Mouse (Mus musculus) limb, embryonic 12.5 days (tissue): ENCODE data around the gene C2cd4c. TPM values are rescaled to one million over a fixed set of nuclear protein-coding genes. Genes with fewer than 3 reads are reported as not detected.

Source experiments
- ATAC-seq: fragments of 200-750 bp; cut with Nextera tagmentation; 2 replicates; pipeline ENCODE4 v1.8.0; 2017; ENCODE audit warnings: low read depth, moderate TSS enrichment; ENCODE audit not compliant: insufficient number of reproducible peaks, insufficient read depth, low FRiP score, low TSS enrichment
- H3K27ac ChIP-seq: fragments of 300-500 bp; sonication (generic); 2 replicates; pipeline ENCODE4 v1.5.1; 2016; ENCODE audit warnings: mild to moderate bottlenecking, moderate library complexity
- H3K27me3 ChIP-seq: fragments of 300-500 bp; sonication (generic); 2 replicates; pipeline ENCODE4 v1.6.1; 2016; ENCODE audit warnings: mild to moderate bottlenecking, moderate library complexity
- H3K36me3 ChIP-seq: fragments of 300-500 bp; sonication (generic); 2 replicates; pipeline ENCODE4 v1.6.1; 2016; ENCODE audit warnings: mild to moderate bottlenecking, moderate library complexity
- H3K4me1 ChIP-seq: fragments of 300-500 bp; sonication (generic); replicated peaks from 2 replicates; pipeline ENCODE4 v1.6.1; 2016
- H3K4me2 ChIP-seq: fragments of 300-500 bp; sonication (generic); 2 replicates; pipeline ENCODE4 v1.6.1; 2016; ENCODE audit warnings: mild to moderate bottlenecking, moderate library complexity
- H3K4me3 ChIP-seq: fragments of 300-500 bp; sonication (generic); replicated peaks from 2 replicates; pipeline ENCODE4 v1.5.1; 2016; ENCODE audit warnings: mild to moderate bottlenecking
- H3K9ac ChIP-seq: fragments of 300-500 bp; sonication (generic); replicated peaks from 2 replicates; pipeline ENCODE4 v1.6.1; 2016; ENCODE audit warnings: mild to moderate bottlenecking, moderate library complexity
- H3K9me3 ChIP-seq: fragments of 300-500 bp; sonication (generic); 2 replicates; pipeline ENCODE4 v1.6.1; 2016; ENCODE audit warnings: mild to moderate bottlenecking, moderate library complexity
- WGBS: fragments of 180-500 bp; shearing (Covaris S2); methylation state at CpG from one replicate; pipeline ENCODE4 v1.1.7; 2016; 5-methylcytosine and 5-hydroxymethylcytosine counted together
- polyA plus RNA-seq: library from polyadenylated mRNA; unstranded; fragments of >200 nt; fragmentation: Nextera tagmentation; extraction: Ambion mirVana; gene quantifications from 2 replicates; pipeline ENCODE4 v1.2.1, GENCODE M21; 2016

Gene C2cd4c
- not detected in 2 replicates for polyA plus RNA-seq

GRCm38 (mm10) chr10:79613578-79614304 lies at the start of gene C2cd4c:
Gene C2cd4c (minus strand): TSS chr10:79614025.
- WGBS = 1% methylated on average over 60 of the region's 60 CpGs
- peak; percentile 67 for ATAC-seq
- H3K4me2 ChIP-seq = peak within 1 kb of the TSS; percentile 95
- peak within 1 kb of the TSS; percentile 59 for H3K9ac ChIP-seq
- H3K36me3 ChIP-seq = no peaks in the 10 kb centered on the region
- H3K4me3 ChIP-seq = peak within 1 kb of the TSS; percentile 62
- H3K9me3 ChIP-seq = no peaks in the 10 kb centered on the region
- peaks cover 22% of the 10 kb centered on the region for H3K4me1 ChIP-seq
- no peak within 1 kb of the TSS for H3K27ac ChIP-seq
- peaks cover 70% of the 10 kb centered on the region for H3K27me3 ChIP-seq

- Histone ChIP-seq H3K9ac (no peak overlapping the region), H3K9me3 (no peaks in the 10 kb centered on the region), H3K4me1 (peaks cover 4% of the 10 kb centered on the region; the same call in 1 of the 2 replicates), H3K36me3 (no peaks in the 10 kb centered on the region), H3K27ac (no peak overlapping the region), H3K4me3 (no peak overlapping the region), H3K4me2 (no peak overlapping the region), H3K27me3 (no peaks in the 10 kb centered on the region)
- ATAC-seq = no peak
- WGBS = 52% methylated on average over 2 of the region's 3 CpGs
These were observed 48.0 kb upstream of the C2cd4c start for GRCm38 (mm10) chr10:79661861-79662260.

GRCm38 (mm10) chr10:79660298-79660697 lies 46.5 kb upstream of the C2cd4c start:
- Histone ChIP-seq H3K4me3 (no peak overlapping the region), H3K27me3 (no peaks in the 10 kb centered on the region), H3K4me2 (no peak overlapping the region), H3K9ac (no peak overlapping the region), H3K9me3 (no peaks in the 10 kb centered on the region), H3K27ac (no peak overlapping the region), H3K4me1 (peaks cover 5% of the 10 kb centered on the region), H3K36me3 (no peaks in the 10 kb centered on the region)
- 79% methylated on average over 2 of the region's 2 CpGs for WGBS
- no peak for ATAC-seq

- ATAC-seq = no peak
- Histone ChIP-seq H3K4me1 (peaks cover 11% of the 10 kb centered on the region), H3K9me3 (no peaks in the 10 kb centered on the region), H3K27ac (no peak overlapping the region), H3K4me2 (no peak overlapping the region), H3K9ac (no peak overlapping the region), H3K27me3 (0 out of 2 replicates have a peak, but pooled peaks cover 5% of the 10 kb centered on the region), H3K4me3 (no peak overlapping the region), H3K36me3 (no peaks in the 10 kb centered on the region)
- 22% methylated on average over 4 of the region's 4 CpGs for WGBS
These were observed 45.0 kb upstream of the C2cd4c start for GRCm38 (mm10) chr10:79658829-79659228.

- H3K9ac ChIP-seq = no peak overlapping the region
- no peaks in the 10 kb centered on the region for H3K36me3 ChIP-seq
- no peak overlapping the region for H3K4me2 ChIP-seq
- H3K27me3 ChIP-seq = peaks cover 17% of the 10 kb centered on the region; the same call in 1 of the 2 replicates
- ATAC-seq = peak; percentile 67; the same call in 1 of the 2 replicates
- no peak overlapping the region for H3K4me3 ChIP-seq
- H3K27ac ChIP-seq = no peak overlapping the region
- H3K9me3 ChIP-seq = no peaks in the 10 kb centered on the region
- H3K4me1 ChIP-seq = peaks cover 8% of the 10 kb centered on the region
- WGBS = 24% methylated on average over 1 of the region's 1 CpGs
These were observed 41.1 kb upstream of the C2cd4c start for GRCm38 (mm10) chr10:79654946-79655395.

- H3K9ac ChIP-seq = no peak overlapping the region
- no peak overlapping the region for H3K27ac ChIP-seq
- ATAC-seq = no peak
- H3K9me3 ChIP-seq = no peaks in the 10 kb centered on the region
- no peaks in the 10 kb centered on the region for H3K36me3 ChIP-seq
- H3K4me1 ChIP-seq = peaks cover 8% of the 10 kb centered on the region
- WGBS = 83% methylated on average over 7 of the region's 7 CpGs
- H3K27me3 ChIP-seq = peaks cover 17% of the 10 kb centered on the region; the same call in 1 of the 2 replicates
- no peak overlapping the region for H3K4me2 ChIP-seq
- H3K4me3 ChIP-seq = no peak overlapping the region
These were observed 39.0 kb upstream of the C2cd4c start for GRCm38 (mm10) chr10:79652789-79653188.

- Histone ChIP-seq H3K4me2 (no peak overlapping the region), H3K27ac (no peak overlapping the region), H3K27me3 (peaks cover 16% of the 10 kb centered on the region; the same call in 1 of the 2 replicates), H3K36me3 (no peaks in the 10 kb centered on the region), H3K9me3 (no peaks in the 10 kb centered on the region), H3K4me1 (no peaks in the 10 kb centered on the region; the same call in 1 of the 2 replicates), H3K9ac (no peak overlapping the region), H3K4me3 (no peak overlapping the region)
- WGBS = 30% methylated on average over 7 of the region's 7 CpGs
- 0 out of 2 replicates have a peak, but pooled peaks have one; percentile 49 for ATAC-seq
These were observed 35.4 kb upstream of the C2cd4c start for GRCm38 (mm10) chr10:79649070-79649751.

GRCm38 (mm10) chr10:79645711-79646110 lies 31.9 kb upstream of the C2cd4c start, which contains the start of gene Odf3l2:
Gene Odf3l2 (minus strand): TSS chr10:79645738.
- no peaks in the 10 kb centered on the region for H3K36me3 ChIP-seq
- ATAC-seq = no peak
- WGBS = 66% methylated on average over 8 of the region's 8 CpGs
- H3K9me3 ChIP-seq = no peaks in the 10 kb centered on the region
- H3K4me3 ChIP-seq = no peak within 1 kb of the TSS
- H3K27me3 ChIP-seq = peaks cover 2% of the 10 kb centered on the region; the same call in 1 of the 2 replicates
- no peak within 1 kb of the TSS for H3K27ac ChIP-seq
- H3K9ac ChIP-seq = no peak within 1 kb of the TSS
- H3K4me1 ChIP-seq = no peaks in the 10 kb centered on the region; the same call in 1 of the 2 replicates
- no peak within 1 kb of the TSS for H3K4me2 ChIP-seq

- Histone ChIP-seq H3K27ac (no peak overlapping the region), H3K4me2 (peak overlapping the region; percentile 90), H3K9ac (no peak overlapping the region; the same call in 1 of the 2 replicates), H3K4me1 (peaks cover 28% of the 10 kb centered on the region), H3K27me3 (peaks cover 45% of the 10 kb centered on the region), H3K9me3 (0 out of 2 replicates have a peak, but pooled peaks cover 2% of the 10 kb centered on the region), H3K4me3 (peak overlapping the region; percentile 83), H3K36me3 (no peaks in the 10 kb centered on the region)
- WGBS = 5% methylated on average over 23 of the region's 23 CpGs
- ATAC-seq = no peak
These were observed 24.8 kb upstream of the C2cd4c start for GRCm38 (mm10) chr10:79638486-79639204.

- Histone ChIP-seq H3K27me3 (peaks cover 45% of the 10 kb centered on the region), H3K4me3 (peak within 1 kb of the TSS; percentile 83), H3K4me2 (peak within 1 kb of the TSS; percentile 90), H3K27ac (peak within 1 kb of the TSS; percentile 66; the same call in 1 of the 2 replicates), H3K9ac (peak within 1 kb of the TSS; percentile 83), H3K4me1 (peaks cover 28% of the 10 kb centered on the region), H3K9me3 (0 out of 2 replicates have a peak, but pooled peaks cover 2% of the 10 kb centered on the region), H3K36me3 (no peaks in the 10 kb centered on the region)
- peak; percentile 67 for ATAC-seq
- under 1% methylated on average over 113 of the region's 116 CpGs for WGBS
These were observed 23.6 kb upstream of the C2cd4c start, which contains the start of gene Shc2 for GRCm38 (mm10) chr10:79637128-79638110. Gene Shc2 (minus strand): TSS chr10:79637918.
